Mouse (Mus musculus) hindbrain, embryonic 13.5 days (tissue): ENCODE data around the gene Plet1. TPM values are rescaled to one million over a fixed set of nuclear protein-coding genes. Genes with fewer than 3 reads are reported as not detected.

Experiments used
- ATAC-seq: fragments of 200-750 bp; cut with Nextera tagmentation; 2 replicates; pipeline ENCODE4 v1.8.0; 2017; ENCODE audit warnings: moderate TSS enrichment; ENCODE audit not compliant: low FRiP score
- H3K27ac ChIP-seq: fragments of 300-500 bp; sonication (generic); 2 replicates; pipeline ENCODE4 v1.5.1; 2015; ENCODE audit warnings: inconsistent platforms, mild to moderate bottlenecking, moderate library complexity
- H3K27me3 ChIP-seq: fragments of 300-500 bp; sonication (generic); 2 replicates; pipeline ENCODE4 v1.6.1; 2015; ENCODE audit warnings: mild to moderate bottlenecking, inconsistent platforms
- H3K36me3 ChIP-seq: fragments of 300-500 bp; sonication (generic); 2 replicates; pipeline ENCODE4 v1.6.1; 2015; ENCODE audit warnings: mild to moderate bottlenecking, inconsistent platforms
- H3K4me1 ChIP-seq: fragments of 300-500 bp; sonication (generic); replicated peaks from 2 replicates; pipeline ENCODE4 v1.6.1; 2015; ENCODE audit warnings: inconsistent platforms
- H3K4me2 ChIP-seq: fragments of 300-500 bp; sonication (generic); 2 replicates; pipeline ENCODE4 v1.6.1; 2015; ENCODE audit warnings: inconsistent platforms, mild to moderate bottlenecking, moderate library complexity
- H3K4me3 ChIP-seq: fragments of 300-500 bp; sonication (generic); 2 replicates; pipeline ENCODE4 v1.5.1; 2015; ENCODE audit warnings: mild to moderate bottlenecking, inconsistent platforms
- H3K9ac ChIP-seq: fragments of 300-500 bp; sonication (generic); 2 replicates; pipeline ENCODE4 v1.6.1; 2015; ENCODE audit warnings: mild to moderate bottlenecking, inconsistent platforms
- H3K9me3 ChIP-seq: fragments of 300-500 bp; sonication (generic); 2 replicates; pipeline ENCODE4 v1.6.1; 2016; ENCODE audit warnings: inconsistent platforms
- WGBS: fragments of 180-500 bp; shearing (Covaris S2); methylation state at CpG from one replicate; pipeline ENCODE4 v1.1.7; 2015; 5-methylcytosine and 5-hydroxymethylcytosine counted together
- polyA plus RNA-seq: library from polyadenylated mRNA; unstranded; fragments of >200 nt; fragmentation: Nextera tagmentation; extraction: Ambion mirVana; gene quantifications from 2 replicates; pipeline ENCODE4 v1.2.1, GENCODE M21; 2015

Gene Plet1
- 0.48 and 0.63 TPM in 2 replicates for polyA plus RNA-seq

DNA sequence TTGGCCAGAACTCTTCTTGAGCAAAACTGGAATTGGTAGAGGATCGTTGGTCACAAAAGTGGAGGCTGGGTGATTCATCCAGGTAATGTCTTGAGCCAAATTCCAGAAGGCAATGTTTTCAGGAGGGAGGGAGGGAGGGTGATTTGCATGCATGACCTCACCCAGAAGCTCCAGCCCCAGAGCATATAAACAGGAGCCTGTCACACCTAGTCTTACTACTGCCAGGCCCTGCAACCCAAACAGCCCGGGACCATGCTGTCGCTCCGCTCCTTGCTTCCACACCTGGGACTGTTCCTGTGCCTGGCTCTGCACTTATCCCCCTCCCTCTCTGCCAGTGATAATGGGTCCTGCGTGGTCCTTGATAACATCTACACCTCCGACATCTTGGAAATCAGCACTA is at the start of gene Plet1:
Gene Plet1 (plus strand): TSS at position 215 of the 400 bp plus-strand sequence.
- whole genome bisulfite sequencing, result 84% methylated on average over 6 of the region's 6 CpGs
- no peaks in the 10 kb centered on the region for H3K9me3 ChIP-seq
- peaks cover 18% of the 10 kb centered on the region for H3K4me1 ChIP-seq
- H3K9ac ChIP-seq, result no peak within 1 kb of the TSS
- H3K36me3 ChIP-seq, result no peaks in the 10 kb centered on the region
- no peak within 1 kb of the TSS for H3K4me2 ChIP-seq
- H3K4me3 ChIP-seq, result no peak within 1 kb of the TSS
- no peak within 1 kb of the TSS for H3K27ac ChIP-seq
- no peak for ATAC-seq
- no peaks in the 10 kb centered on the region for H3K27me3 ChIP-seq

DNA sequence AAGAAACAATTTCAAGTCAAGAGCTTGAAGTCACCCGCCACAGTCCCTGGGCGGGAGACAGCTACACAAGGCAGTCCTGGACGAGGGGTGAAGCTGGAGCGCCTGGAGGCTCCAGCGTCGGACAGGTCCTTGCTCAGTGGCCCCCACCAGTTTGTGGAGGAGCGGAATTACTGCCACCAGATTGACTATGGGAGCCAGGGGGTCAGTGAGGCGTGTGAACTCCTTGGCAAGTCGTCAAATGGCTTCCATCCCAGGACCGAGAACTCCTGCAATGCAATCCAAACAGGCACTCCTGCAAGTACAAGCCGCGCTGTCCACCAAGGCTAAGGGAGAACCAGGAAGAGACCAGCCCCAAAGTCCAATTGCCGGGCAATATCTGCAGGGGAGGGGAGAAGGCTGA is 45.3 kb upstream of the Plet1 start:
- no peaks in the 10 kb centered on the region for H3K27me3 ChIP-seq
- no peak overlapping the region for H3K4me2 ChIP-seq
- ATAC-seq, result 0 out of 2 replicates have a peak, but pooled peaks have one; percentile 13
- H3K9ac ChIP-seq, result no peak overlapping the region
- H3K36me3 ChIP-seq, result no peaks in the 10 kb centered on the region
- peaks cover 17% of the 10 kb centered on the region for H3K4me1 ChIP-seq
- H3K9me3 ChIP-seq, result 0 out of 2 replicates have a peak, but pooled peaks cover 4% of the 10 kb centered on the region
- no peak overlapping the region for H3K4me3 ChIP-seq
- WGBS, result 61% methylated on average over 13 of the region's 13 CpGs
- no peak overlapping the region for H3K27ac ChIP-seq

DNA sequence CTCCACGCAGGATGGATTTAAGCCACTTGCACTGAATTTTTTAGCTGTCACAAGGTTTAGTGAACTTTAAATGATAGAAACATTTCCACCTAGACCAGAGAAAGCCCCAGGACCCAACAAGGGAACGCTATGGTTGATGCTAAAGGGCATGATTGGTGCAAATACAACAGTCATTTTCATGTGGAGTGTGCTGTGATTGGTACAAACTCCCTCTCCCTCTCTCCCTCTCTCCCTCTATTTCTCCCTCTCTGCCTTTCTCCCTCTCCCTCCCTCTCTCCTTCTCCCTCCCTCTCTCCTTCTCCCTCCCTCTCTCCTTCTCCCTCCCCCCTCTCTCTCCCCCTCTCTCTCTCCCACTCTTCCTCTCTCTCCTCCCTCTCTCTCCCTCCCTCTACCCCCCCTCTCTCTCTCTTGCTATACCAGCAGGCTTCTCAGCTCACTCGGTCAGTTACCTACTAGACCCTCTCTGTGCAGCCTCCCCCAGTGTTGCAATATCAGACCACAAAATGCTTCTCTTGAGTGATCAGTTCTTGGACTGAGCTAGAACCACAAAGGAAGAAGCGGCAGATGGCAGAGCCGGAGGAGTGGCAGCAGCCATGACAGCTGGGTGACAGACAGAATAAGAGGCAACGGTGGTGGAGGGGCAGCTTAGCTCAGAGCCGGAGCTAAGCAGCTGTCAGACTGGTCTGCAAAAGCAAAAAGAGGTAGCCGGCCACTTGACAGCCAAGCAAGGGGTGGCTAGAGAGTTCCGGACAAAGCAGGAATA is 42.7 kb upstream of the Plet1 start:
- H3K4me2 ChIP-seq, result peak overlapping the region; percentile 41
- H3K4me3 ChIP-seq, result no peak overlapping the region
- H3K9me3 ChIP-seq, result no peaks in the 10 kb centered on the region
- no peaks in the 10 kb centered on the region for H3K27me3 ChIP-seq
- ATAC-seq, result peak; percentile 52; the same call in 1 of the 2 replicates
- WGBS, result 41% methylated on average over 9 of the region's 9 CpGs
- H3K4me1 ChIP-seq, result peaks cover 17% of the 10 kb centered on the region
- H3K36me3 ChIP-seq, result no peaks in the 10 kb centered on the region
- peak overlapping the region; percentile 35; the same call in 1 of the 2 replicates for H3K9ac ChIP-seq
- peak overlapping the region; percentile 69 for H3K27ac ChIP-seq

DNA sequence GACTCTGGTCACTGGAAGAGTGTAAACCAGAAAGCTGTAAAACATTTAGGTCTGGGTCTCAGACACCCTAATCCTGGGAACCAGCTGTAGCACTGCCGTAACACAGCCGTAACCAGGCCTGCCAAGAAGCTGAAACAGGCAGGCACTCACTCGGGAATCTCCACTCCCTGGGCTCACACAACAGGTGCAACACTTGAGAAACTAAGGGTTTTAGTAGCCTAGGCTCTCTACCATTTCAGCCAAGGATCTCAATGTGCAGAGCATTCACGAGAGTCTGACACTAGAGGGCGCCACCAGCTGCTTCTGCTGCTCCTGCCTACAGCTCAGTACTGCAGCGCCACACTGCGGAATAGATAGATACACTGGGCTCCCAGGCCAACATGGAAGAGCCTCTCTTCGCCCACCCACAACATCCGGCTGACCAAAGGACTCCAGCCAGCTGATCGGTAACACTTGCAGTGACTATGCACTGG is 42.0 kb upstream of the Plet1 start:
- 18% methylated on average over 10 of the region's 10 CpGs for WGBS
- Histone ChIP-seq H3K36me3 (no peaks in the 10 kb centered on the region), H3K9me3 (no peaks in the 10 kb centered on the region), H3K4me2 (peak overlapping the region; percentile 41), H3K27me3 (no peaks in the 10 kb centered on the region), H3K4me1 (peaks cover 17% of the 10 kb centered on the region), H3K4me3 (no peak overlapping the region), H3K27ac (peak overlapping the region; percentile 69), H3K9ac (peak overlapping the region; percentile 35; the same call in 1 of the 2 replicates)
- 0 out of 2 replicates have a peak, but pooled peaks have one; percentile 39 for ATAC-seq

DNA sequence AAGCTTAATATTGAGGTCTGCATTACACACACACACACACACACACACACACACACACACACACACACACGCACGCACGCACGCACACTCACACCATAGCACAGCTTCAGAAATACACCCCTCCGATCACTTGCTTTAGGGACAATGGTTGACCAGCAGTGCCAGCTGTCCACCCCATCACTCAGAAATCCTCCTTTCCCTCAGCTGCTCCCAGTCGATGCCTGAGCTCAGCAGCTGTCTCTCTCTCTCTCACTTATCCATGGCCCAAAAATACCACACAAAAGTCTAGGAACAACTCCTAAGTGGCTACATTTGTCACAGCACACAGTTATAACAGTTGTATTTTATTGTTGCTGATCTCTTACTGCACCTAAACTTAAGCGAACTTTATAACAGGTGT is 36.7 kb upstream of the Plet1 start:
- peaks cover under 1% of the 10 kb centered on the region; the same call in 1 of the 2 replicates for H3K4me1 ChIP-seq
- 83% methylated on average over 7 of the region's 7 CpGs for WGBS
- ATAC-seq, result no peak
- no peak overlapping the region for H3K27ac ChIP-seq
- no peak overlapping the region for H3K4me2 ChIP-seq
- H3K4me3 ChIP-seq, result no peak overlapping the region
- H3K9me3 ChIP-seq, result no peaks in the 10 kb centered on the region
- H3K9ac ChIP-seq, result no peak overlapping the region
- no peaks in the 10 kb centered on the region for H3K36me3 ChIP-seq
- no peaks in the 10 kb centered on the region for H3K27me3 ChIP-seq

- Histone ChIP-seq H3K9me3 (no peaks in the 10 kb centered on the region), H3K4me1 (no peaks in the 10 kb centered on the region), H3K27me3 (no peaks in the 10 kb centered on the region), H3K36me3 (no peaks in the 10 kb centered on the region), H3K4me3 (no peak overlapping the region), H3K27ac (no peak overlapping the region), H3K9ac (no peak overlapping the region), H3K4me2 (no peak overlapping the region)
- no peak for ATAC-seq
- 65% methylated on average over 2 of the region's 2 CpGs for WGBS
Measured at GRCm38 (mm10) chr9:50459537-50459936, 34.8 kb upstream of the Plet1 start.

GRCm38 (mm10) chr9:50462494-50463204 is 31.7 kb upstream of the Plet1 start:
- Histone ChIP-seq H3K36me3 (no peaks in the 10 kb centered on the region), H3K27ac (no peak overlapping the region), H3K4me3 (no peak overlapping the region), H3K9ac (no peak overlapping the region), H3K27me3 (no peaks in the 10 kb centered on the region), H3K9me3 (no peaks in the 10 kb centered on the region), H3K4me1 (no peaks in the 10 kb centered on the region), H3K4me2 (peak overlapping the region; percentile 27; the same call in 1 of the 2 replicates)
- ATAC-seq, result no peak
- WGBS, result 45% methylated on average over 19 of the region's 19 CpGs

DNA sequence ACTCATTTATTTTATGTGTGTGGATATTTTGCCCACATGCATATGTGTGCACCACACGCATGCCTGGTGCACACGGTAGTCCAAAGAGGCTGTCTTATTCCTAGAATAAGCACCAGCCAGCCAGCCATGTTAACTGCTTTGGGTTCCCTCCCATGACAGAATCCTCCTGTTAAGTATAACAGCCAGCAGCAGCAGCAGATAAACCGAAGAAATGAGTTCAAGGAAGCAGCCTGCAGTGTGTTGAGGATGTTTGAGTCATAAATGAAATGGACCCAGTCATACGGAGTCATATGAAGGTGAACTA is 31.2 kb upstream of the Plet1 start:
- Histone ChIP-seq H3K9ac (no peak overlapping the region), H3K27me3 (no peaks in the 10 kb centered on the region), H3K4me3 (no peak overlapping the region), H3K4me1 (no peaks in the 10 kb centered on the region), H3K9me3 (no peaks in the 10 kb centered on the region), H3K27ac (no peak overlapping the region), H3K4me2 (0 out of 2 replicates have a peak overlapping the region, but pooled peaks have one; percentile 27), H3K36me3 (no peaks in the 10 kb centered on the region)
- 37% methylated on average over 4 of the region's 4 CpGs for WGBS
- ATAC-seq, result no peak

GRCm38 (mm10) chr9:50470377-50471100 is 23.8 kb upstream of the Plet1 start:
- 87% methylated on average over 5 of the region's 5 CpGs for WGBS
- no peak for ATAC-seq
- no peaks in the 10 kb centered on the region for H3K36me3 ChIP-seq
- H3K4me3 ChIP-seq, result no peak overlapping the region
- H3K9me3 ChIP-seq, result no peaks in the 10 kb centered on the region
- no peak overlapping the region for H3K4me2 ChIP-seq
- H3K27ac ChIP-seq, result no peak overlapping the region
- H3K27me3 ChIP-seq, result no peaks in the 10 kb centered on the region
- no peak overlapping the region for H3K9ac ChIP-seq
- no peaks in the 10 kb centered on the region for H3K4me1 ChIP-seq

DNA sequence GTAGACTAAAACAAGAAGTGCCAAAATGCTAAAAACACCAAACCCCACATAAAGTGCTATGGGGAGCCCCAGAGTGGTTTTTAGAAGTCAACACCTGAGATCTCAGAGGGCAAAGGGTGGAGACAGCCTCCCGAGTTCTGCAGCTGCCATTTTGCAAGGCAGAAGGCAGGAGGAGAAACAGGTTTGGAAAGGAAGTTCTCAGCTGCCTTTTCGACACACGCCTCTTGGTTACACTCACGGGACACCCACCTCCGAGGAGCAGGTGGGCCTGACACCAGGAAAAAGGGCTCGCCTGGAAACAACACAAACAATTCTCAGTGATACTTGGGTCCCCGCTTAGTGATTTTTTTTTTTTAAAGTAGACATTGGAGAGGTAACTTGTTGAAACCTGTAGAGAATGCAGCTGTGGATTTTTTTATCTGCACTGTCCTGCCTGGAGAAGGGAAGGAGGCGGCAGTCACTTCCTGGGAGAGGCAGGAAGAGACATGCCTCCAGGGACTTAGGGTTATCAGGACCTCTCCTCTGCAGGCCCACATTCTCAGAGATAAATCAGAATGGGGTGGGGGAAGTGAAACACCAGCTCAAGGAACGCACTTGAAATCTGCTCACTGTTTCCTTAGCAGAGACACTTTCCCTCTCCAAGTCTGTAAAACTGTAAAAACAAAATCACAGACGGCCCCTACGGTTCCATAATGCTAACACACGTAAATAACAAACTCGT is 23.0 kb upstream of the Plet1 start:
- no peaks in the 10 kb centered on the region for H3K4me1 ChIP-seq
- H3K27ac ChIP-seq, result no peak overlapping the region
- H3K36me3 ChIP-seq, result no peaks in the 10 kb centered on the region
- H3K4me3 ChIP-seq, result no peak overlapping the region
- H3K27me3 ChIP-seq, result no peaks in the 10 kb centered on the region
- H3K9me3 ChIP-seq, result no peaks in the 10 kb centered on the region
- H3K4me2 ChIP-seq, result no peak overlapping the region
- no peak overlapping the region for H3K9ac ChIP-seq
- ATAC-seq, result no peak
- 84% methylated on average over 13 of the region's 13 CpGs for WGBS

GRCm38 (mm10) chr9:50475318-50475717 is 19.0 kb upstream of the Plet1 start:
- Histone ChIP-seq H3K36me3 (no peaks in the 10 kb centered on the region), H3K27ac (no peak overlapping the region), H3K9ac (no peak overlapping the region), H3K4me1 (0 out of 2 replicates have a peak, but pooled peaks cover 5% of the 10 kb centered on the region), H3K4me3 (no peak overlapping the region), H3K4me2 (no peak overlapping the region), H3K27me3 (no peaks in the 10 kb centered on the region), H3K9me3 (no peaks in the 10 kb centered on the region)
- 84% methylated on average over 7 of the region's 7 CpGs for WGBS
- no peak for ATAC-seq
